Mouse (Mus musculus) right cerebral cortex, postnatal 10 days (tissue): Measurements from ENCODE around the gene Tubb3.
"Not testable (repeated sequence)": the region's sequence is repeated elsewhere in the genome, so short reads cannot be mapped to it uniquely, and the experiment has no call there.

Experiments used
- DNase-seq, 2 experiments: peaks; one replicate each; pipeline ENCODE4 v3.0.0; 2021; ENCODE audit warnings: low spot score in 2 of 2

The Tubb3 gene

DNA sequence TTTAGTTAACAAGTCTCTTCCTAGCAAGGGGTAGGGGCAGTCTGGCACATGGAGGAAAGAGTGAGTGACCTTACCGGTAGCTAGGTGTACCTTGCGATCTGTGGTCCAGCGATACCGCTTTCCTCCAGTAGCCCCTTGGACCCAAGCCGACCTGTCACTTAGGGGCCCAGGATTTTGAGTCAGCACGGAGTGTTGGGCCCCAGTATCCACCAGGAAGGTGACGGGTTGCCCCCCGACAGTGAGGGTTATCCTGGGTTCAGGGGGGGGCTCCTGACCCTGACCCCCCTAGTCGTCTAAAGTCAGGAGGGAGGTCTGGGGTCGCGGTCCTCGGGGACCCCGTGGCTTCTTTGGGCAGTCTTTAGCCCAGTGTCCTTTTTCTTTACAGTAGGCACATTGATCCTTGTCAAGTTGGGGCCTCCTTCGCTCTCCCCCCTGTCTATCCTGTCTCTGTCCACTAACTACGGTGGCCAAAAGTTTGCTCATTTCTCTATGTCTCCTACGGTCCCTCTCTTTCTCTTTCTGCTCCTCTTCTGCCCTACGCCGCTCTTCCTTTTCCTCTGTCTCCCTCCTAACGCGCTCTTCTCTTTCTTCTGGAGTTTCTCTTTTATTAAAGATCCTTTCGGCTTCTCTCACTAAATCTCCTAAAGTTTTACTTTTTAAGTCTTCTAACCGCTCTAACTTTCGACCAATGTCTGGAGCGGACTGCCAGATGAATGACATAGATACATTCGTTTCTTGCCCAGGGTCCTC, 20.6 kb downstream of the Tubb3 start:
- DNase-seq, result no peak

DNA sequence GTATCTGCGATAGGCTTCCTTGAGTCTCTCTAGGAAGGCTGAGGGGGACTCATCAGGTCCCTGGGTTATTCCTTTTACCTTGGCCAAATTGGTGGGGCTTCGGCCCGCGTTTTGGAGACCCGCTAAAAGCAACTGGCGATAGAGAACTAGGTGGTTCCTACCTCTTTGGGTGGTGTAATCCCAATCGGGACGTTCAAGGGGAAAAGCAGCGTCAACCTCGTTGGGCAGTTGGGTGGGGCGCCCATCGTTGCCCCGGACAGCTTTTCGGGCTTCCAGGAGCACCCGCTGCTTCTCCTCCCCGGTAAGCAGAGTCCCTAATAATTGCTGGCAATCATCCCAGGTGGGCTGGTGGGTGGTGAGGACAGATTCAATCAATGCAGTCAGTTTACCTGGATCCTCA, 21.2 kb downstream of the Tubb3 start:
- DNase-seq, result no peak

- DNase-seq, result not testable (repeated sequence)
Observed at GRCm38 (mm10) chr8:123433241-123433974, 22.2 kb downstream of the Tubb3 start.

- DNase-seq, result no peak
Observed at GRCm38 (mm10) chr8:123441788-123442187, 30.6 kb downstream of the Tubb3 start.

DNA sequence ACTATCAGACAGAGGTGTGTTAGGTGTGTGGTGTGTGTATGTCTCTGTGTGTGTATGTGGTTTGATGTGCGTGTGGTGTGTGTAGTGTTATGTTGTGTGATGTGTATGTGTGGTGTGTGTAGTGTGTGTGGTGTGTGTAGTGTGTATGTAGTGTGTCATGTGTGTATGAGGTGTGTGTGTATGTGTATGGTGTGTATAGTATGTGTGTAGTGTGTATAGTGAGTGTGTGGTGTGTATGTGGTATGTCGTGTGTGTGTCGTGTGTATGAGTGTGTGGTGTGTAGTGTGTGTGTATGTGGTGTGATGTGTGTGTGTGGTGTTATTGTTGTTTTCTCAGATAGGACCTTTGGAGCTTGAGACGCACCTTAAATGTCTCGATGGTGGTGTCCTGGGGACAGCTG, 31.1 kb downstream of the Tubb3 start:
- no peak for DNase-seq

DNA sequence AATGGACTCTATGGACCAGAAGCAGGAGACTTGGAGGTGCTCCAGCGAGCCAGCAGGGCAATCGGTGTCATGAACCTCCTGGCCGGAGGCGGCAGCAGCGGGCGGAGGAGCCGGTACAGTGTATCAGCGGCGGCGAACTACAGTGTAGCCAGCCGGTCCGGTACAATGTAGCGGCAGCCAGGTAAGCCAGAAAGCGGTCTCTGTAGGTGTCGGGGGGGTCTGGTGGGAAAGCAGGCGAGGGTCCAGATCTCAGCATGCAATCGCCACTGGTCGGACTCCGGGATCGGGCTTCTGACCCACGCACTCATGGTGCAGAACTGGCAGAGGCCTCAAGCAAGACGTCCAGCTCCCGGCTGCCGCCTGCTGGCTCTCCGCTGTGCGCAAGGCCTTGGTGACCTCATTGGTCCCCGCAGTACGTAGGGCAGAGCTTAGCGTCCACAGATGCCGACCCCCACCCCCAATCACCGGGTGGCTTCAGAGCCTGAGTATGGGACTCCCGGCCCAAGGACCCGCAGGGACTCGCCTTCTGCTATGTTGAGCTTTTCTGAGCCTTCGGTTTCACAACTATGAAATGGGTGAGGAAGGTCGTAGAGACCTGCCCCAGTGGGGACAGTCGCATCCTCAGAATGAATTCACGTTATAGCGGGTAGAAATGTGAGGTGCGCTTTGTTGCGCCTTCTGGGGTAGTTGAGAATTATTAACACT, 31.8 kb downstream of the Tubb3 start:
- DNase-seq, result peak; percentile 93 to 94

DNA sequence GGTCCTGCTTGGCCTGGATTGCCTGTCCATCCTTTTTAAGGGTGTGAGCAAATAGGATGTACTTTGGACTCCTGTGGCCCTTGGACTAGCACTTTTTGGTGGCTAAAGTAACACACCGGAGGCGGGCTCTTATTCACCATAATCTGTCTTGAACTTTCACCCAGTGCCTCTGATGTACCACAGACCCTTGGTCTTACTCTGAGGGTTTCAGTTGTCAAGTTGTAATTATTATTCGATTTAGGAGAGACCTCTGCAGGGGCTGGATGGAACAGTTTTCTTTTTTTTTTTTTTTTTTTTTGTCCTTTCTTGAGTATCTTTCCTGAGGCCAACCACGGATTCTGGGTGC, 32.3 kb downstream of the Tubb3 start:
- no peak for DNase-seq

DNA sequence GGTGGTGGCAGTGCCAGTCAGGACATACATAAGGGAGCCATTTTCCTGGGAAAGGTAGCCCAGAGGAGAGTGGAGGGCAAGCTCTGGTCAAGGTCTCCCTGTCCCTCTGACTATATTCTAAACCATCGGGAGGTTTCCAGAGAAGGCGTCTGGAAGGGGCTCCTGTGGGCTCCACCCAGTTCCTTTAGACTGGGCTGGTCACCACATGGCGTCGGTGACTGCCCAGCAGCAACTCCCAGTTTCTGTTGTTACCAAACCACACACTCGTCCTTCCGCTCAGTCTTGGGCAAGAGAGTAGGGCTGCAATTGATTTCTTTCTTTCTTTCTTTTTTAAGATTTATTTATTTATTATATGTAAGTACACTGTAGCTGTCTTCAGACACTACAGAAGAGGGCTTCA, 32.9 kb downstream of the Tubb3 start:
- DNase-seq, result no peak

GRCm38 (mm10) chr8:123445981-123446380, 34.8 kb downstream of the Tubb3 start:
- DNase-seq, result no peak

DNA sequence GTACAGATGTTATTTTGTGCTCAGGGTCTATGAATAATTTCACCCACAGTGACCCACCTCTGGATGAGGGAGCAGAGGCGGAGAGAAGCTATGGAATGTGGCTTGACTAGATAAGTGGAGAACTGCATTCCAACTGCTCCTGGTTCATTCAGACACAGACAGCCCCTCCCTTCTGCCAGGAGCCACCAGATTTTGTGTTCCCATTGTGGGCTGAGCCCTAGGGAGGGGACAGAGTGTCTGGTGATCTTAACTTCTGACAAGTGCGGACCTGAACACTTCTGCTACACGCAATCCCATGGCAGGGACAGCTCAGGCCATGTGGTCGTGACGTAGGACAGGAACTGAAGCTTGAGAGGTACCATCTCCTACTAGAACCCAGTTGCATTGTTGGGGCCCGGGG, 35.6 kb downstream of the Tubb3 start:
- no peak for DNase-seq

DNA sequence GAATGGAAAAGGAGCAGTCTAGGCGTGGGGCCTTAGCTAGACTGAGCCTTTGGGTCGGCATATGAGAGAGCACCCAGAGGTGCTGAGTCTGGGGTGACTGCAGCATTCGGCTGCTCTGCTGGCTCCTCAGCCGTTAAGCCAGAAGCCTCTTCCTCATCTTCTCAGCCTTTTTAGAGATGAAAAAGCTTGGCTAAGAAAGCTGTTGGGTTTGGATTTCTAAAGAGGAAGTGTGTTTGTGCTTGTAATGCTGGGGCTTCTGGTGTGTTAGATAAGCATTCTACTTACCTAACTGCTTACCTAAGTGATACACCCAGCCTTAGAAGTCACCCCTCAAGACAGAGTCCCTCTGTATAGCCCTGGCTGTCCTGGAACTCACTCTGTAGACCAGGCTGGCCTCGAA, 39.6 kb downstream of the Tubb3 start:
- no peak for DNase-seq

- DNase-seq, result not testable (repeated sequence)
Observed at GRCm38 (mm10) chr8:123451747-123452146, 40.5 kb downstream of the Tubb3 start.

DNA sequence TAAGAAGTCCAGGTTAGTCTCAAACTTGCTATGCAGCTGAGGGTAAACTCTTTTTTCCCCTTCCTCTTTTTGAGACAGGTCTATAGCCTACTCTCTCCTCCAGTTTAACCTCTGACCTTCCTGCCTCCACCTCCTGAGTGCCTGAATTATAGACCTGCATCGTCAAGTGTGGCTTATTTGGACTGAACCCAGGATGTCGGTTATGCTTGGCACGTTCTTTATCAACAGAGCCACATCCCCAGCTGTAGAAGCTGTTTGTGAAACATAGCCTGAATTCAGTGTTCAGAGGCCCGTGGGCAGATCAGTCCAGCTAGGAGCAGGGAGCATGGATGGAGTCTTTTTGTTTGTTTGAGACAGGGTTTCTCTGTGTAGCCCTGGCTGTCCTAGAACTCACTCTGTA, 40.9 kb downstream of the Tubb3 start:
- no peak for DNase-seq

DNA sequence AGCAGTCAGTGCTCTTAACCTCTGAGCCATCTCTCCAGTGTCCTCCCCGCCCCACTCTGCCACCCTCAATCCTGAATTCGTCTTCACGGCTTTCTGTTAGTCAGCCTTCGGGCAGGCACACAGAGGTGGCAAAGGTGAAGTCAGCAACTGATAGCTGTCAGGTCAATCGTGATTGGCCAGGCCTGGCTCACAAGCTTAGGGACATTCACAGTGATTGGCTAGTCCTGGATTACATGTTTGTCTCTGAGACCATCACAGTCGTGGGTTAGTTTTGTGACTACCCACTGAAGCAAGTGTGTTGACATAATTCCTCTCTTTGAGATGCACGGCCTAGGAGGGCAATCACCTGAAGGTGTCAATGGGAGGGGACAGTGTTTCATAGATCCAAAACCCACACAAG, 42.1 kb downstream of the Tubb3 start:
- DNase-seq, result no peak

DNA sequence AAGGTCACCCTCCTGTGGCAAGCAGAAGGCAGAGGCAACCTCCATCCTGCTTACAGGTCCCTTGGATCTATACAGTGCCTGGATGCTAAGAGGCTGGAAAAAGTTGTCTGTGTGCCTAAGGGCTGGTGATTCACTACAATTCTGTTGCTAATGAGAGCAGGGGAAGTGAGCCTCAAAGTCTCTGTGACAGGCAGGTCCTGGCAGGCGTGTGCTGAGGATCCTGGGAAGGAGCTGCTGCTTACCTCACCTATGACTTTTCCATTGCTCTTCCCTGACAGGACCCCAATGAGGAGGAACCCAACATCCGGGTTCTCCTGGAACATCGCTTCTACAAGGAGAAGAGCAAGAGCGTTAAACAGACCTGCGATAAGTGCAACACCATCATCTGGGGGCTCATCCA, 42.7 kb downstream of the Tubb3 start:
- no peak for DNase-seq

DNA sequence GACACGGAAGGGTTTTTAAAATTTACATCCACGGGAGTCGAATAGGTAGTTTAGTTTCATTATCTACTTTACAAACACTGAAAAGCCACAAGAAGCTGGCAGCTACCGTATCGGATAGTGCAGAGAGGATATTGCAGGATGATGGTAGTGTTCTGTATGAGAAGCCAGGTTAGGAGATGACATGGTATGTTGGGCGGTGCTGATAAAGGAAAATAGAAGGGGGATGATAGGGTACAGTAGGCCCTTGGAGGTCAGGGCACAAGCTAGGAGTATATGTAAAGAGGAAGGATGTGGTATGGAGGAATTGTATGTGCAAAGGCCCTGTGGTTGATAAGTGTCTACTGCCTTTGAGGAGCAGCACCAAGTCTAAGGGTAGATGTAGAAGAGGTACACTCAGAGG, 43.3 kb downstream of the Tubb3 start:
- DNase-seq, result no peak

DNA sequence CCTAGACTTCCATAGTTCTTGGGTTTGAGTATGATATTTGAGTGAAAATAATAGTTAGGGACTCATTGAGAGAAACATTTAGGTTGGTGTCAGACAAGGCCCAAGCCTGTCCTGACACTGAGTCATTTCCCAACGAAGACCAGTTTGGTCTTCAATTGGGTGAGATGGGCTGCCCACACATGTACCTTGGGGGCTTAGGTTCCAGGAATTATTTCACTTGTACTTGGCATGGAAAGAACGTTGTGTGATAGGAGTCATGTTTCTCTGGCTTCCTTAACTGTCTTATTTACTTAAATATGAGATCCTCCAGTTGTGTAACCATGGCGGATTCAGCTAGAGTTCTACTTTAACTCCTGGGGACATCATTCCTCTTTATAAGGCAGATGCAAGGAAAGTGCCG, 52.4 kb downstream of the Tubb3 start:
- no peak for DNase-seq

GRCm38 (mm10) chr8:123467476-123467875, 56.3 kb downstream of the Tubb3 start:
- no peak for DNase-seq
